Mouse (Mus musculus) spleen, adult 2 months (tissue): ENCODE data around the gene Grifin.

Experiments used
- CTCF ChIP-seq: fragments of 200-500 bp; IDR thresholded peaks from 2 replicates; pipeline ENCODE4 v1.5.1; 2011; ENCODE audit warnings: mild to moderate bottlenecking, inconsistent platforms; ENCODE audit not compliant: insufficient read depth, insufficient read length, insufficient replicate concordance; ENCODE audit errors: extremely low read depth
- POLR2A ChIP-seq: fragments of 200-500 bp; IDR thresholded peaks from 2 replicates; pipeline ENCODE4 v1.6.1; 2011; ENCODE audit warnings: low read depth, low read length, inconsistent platforms

- TF ChIP-seq CTCF (no peak), POLR2A (no peak)
Observed at GRCm38 (mm10) chr5:140542811-140543575, 21.9 kb downstream of the Grifin start.
